Mouse (Mus musculus) heart, postnatal 0 days (tissue): ENCODE results near the gene Lrfn3. TPM values are rescaled to one million over a fixed set of nuclear protein-coding genes. Genes with fewer than 3 reads are reported as not detected.

Experiments
- ATAC-seq: fragments of 200-750 bp; cut with Nextera tagmentation; 2 replicates; pipeline ENCODE4 v1.8.0; 2017; ENCODE audit warnings: low read depth, moderate number of reproducible peaks, moderate library complexity; ENCODE audit not compliant: insufficient read depth
- DNase-seq: peaks from one replicate; pipeline ENCODE4 v3.0.0-alpha.2; 2016; ENCODE audit warnings: low spot score
- H3K27ac ChIP-seq: fragments of 300-500 bp; sonication (generic); 2 replicates; pipeline ENCODE4 v1.5.1; 2014; ENCODE audit warnings: low read depth, mild to moderate bottlenecking
- H3K27me3 ChIP-seq: fragments of 300-500 bp; sonication (generic); 2 replicates; pipeline ENCODE4 v1.6.1; 2014; ENCODE audit warnings: low read length, mixed read lengths; ENCODE audit not compliant: control insufficient read depth, insufficient read depth
- H3K36me3 ChIP-seq: fragments of 300-500 bp; sonication (generic); replicated peaks from 2 replicates; pipeline ENCODE4 v1.6.1; 2014; ENCODE audit warnings: low read length, mixed read lengths; ENCODE audit not compliant: control insufficient read depth, insufficient read depth
- H3K4me1 ChIP-seq: fragments of 300-500 bp; sonication (generic); 2 replicates; pipeline ENCODE4 v1.6.1; 2014; ENCODE audit warnings: antibody characterized with exemption; ENCODE audit not compliant: control insufficient read depth, insufficient read depth
- H3K4me2 ChIP-seq: fragments of 300-500 bp; sonication (generic); 2 replicates; pipeline ENCODE4 v1.6.1; 2014; ENCODE audit warnings: low read depth, mild to moderate bottlenecking, low read length, moderate library complexity
- H3K4me3 ChIP-seq: fragments of 300-500 bp; sonication (generic); 2 replicates; pipeline ENCODE4 v1.5.1; 2014; ENCODE audit warnings: low read depth, low read length
- H3K9ac ChIP-seq: fragments of 300-500 bp; sonication (generic); replicated peaks from 2 replicates; pipeline ENCODE4 v1.6.1; 2014; ENCODE audit warnings: low read depth, low read length, mixed read lengths
- H3K9me3 ChIP-seq: fragments of 300-500 bp; sonication (generic); replicated peaks from 2 replicates; pipeline ENCODE4 v1.6.1; 2016; ENCODE audit warnings: low read length; ENCODE audit not compliant: control insufficient read depth
- CTCF ChIP-seq: IDR thresholded peaks from 2 replicates; pipeline ENCODE4 v1.5.1; 2016; ENCODE audit warnings: antibody characterized with exemption, control low read depth, low read depth
- EP300 ChIP-seq: IDR thresholded peaks from 2 replicates; pipeline ENCODE4 v1.6.1; 2016; ENCODE audit warnings: antibody characterized with exemption, low read depth
- WGBS: fragments of 180-500 bp; shearing (Covaris S2); extraction: QIAGEN DNeasy Blood & Tissue Kit; methylation state at CpG from one replicate; pipeline ENCODE4 v1.1.7; 2014; 5-methylcytosine and 5-hydroxymethylcytosine counted together
- polyA plus RNA-seq: library from polyadenylated mRNA; unstranded; fragments of >200 nt; fragmentation: Nextera tagmentation; extraction: Ambion mirVana; gene quantifications from 2 replicates; pipeline ENCODE4 v1.2.1, GENCODE M21; 2015
- total RNA-seq: library from RNA; depleted of rRNA; stranded (reverse); fragments of >200 nt; gene quantifications from 2 replicates; pipeline ENCODE4 v1.2.3, GENCODE M21; 2014; ENCODE audit warnings: low replicate concordance

Gene Lrfn3
- total and polyA plus RNA-seq, 2 experiments from 2014 or later: 0.40 to 5.4 TPM

DNA sequence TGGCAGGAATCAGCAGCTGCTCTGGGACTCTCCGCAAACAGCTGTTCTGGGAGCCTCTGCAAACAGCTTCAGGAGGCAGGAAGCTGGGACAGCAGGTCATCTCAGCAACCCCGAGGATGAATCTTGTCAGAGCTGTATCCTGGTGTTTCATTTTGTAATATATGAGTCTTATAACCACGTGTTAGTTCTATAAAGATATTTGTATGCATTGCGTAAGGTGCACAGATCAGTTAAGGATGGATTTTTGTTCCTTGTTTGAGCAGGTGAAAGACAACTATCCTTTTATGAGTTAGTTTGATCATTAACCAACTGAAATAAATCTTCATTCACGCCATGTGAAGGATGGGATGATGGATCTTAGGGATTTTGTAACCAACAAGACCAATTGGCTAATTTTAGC, 17.5 kb upstream of the Lrfn3 start:
- no peak for ATAC-seq
- no peak for TF ChIP-seq CTCF
- TF ChIP-seq EP300: no peak
- Histone ChIP-seq H3K36me3 (no peaks in the 10 kb centered on the region), H3K27ac (no peak overlapping the region), H3K4me1 (no peaks in the 10 kb centered on the region), H3K9ac (no peak overlapping the region), H3K9me3 (no peaks in the 10 kb centered on the region), H3K4me2 (no peak overlapping the region), H3K4me3 (no peak overlapping the region), H3K27me3 (no peaks in the 10 kb centered on the region)
- 51% methylated on average over 5 of the region's 5 CpGs for WGBS
- no peak for DNase-seq

GRCm38 (mm10) chr7:30373501-30373962, 11.0 kb upstream of the Lrfn3 start:
- no peaks in the 10 kb centered on the region for H3K9me3 ChIP-seq
- H3K4me2 ChIP-seq: peak overlapping the region; percentile 67
- WGBS: under 1% methylated on average over 21 of the region's 21 CpGs
- no peaks in the 10 kb centered on the region for H3K27me3 ChIP-seq
- no peaks in the 10 kb centered on the region for H3K4me1 ChIP-seq
- ATAC-seq: peak; percentile 99
- H3K36me3 ChIP-seq: no peaks in the 10 kb centered on the region
- peak; percentile 94 for DNase-seq
- H3K9ac ChIP-seq: no peak overlapping the region
- TF ChIP-seq CTCF (peak; percentile 99), EP300 (no peak)
- H3K4me3 ChIP-seq: peak overlapping the region; percentile 42
- no peak overlapping the region for H3K27ac ChIP-seq

DNA sequence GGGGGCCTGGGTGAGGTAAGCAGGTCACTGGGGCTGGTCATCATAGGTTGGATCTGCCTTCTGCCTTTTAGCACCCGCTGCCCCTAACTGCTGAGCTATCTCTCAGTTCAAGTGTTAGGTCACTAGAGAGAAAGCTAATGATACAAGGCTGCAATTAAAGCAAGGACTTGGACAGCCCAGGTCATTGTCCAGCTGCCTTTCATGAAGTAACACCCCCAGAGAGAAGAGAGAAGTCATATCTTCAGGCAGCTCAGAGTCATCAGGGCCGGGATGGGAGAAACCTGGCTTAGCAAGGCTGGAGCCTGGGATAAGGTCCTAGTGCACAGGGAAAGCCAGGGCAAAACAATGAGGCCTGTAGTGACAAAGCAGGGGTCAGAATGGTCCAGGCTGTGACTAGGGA, 4.9 kb upstream of the Lrfn3 start:
- WGBS: 46% methylated on average over 2 of the region's 2 CpGs
- H3K27me3 ChIP-seq: peaks cover 14% of the 10 kb centered on the region; the same call in 1 of the 2 replicates

GRCm38 (mm10) chr7:30363344-30363738, 769 bp upstream of the Lrfn3 start:
- TF ChIP-seq EP300 (no peak), CTCF (no peak)
- DNase-seq: no peak
- no peaks in the 10 kb centered on the region for H3K9me3 ChIP-seq
- no peaks in the 10 kb centered on the region for H3K4me1 ChIP-seq
- peak overlapping the region; percentile 72 for H3K4me3 ChIP-seq
- H3K27me3 ChIP-seq: peaks cover 17% of the 10 kb centered on the region; the same call in 1 of the 2 replicates
- no peak overlapping the region for H3K27ac ChIP-seq
- H3K4me2 ChIP-seq: peak overlapping the region; percentile 93
- 61% methylated on average over 6 of the region's 6 CpGs for whole genome bisulfite sequencing
- peak overlapping the region; percentile 62 for H3K9ac ChIP-seq
- H3K36me3 ChIP-seq: no peaks in the 10 kb centered on the region
- ATAC-seq: no peak

More for the DNA sequence above, 4.9 kb upstream of the Lrfn3 start:
- H3K4me3 ChIP-seq: no peak overlapping the region
- no peaks in the 10 kb centered on the region for H3K9me3 ChIP-seq
- H3K4me1 ChIP-seq: no peaks in the 10 kb centered on the region
- TF ChIP-seq CTCF: no peak
- no peak for TF ChIP-seq EP300
- no peak overlapping the region for H3K9ac ChIP-seq
- H3K36me3 ChIP-seq: no peaks in the 10 kb centered on the region
- DNase-seq: no peak
- no peak overlapping the region for H3K4me2 ChIP-seq
- ATAC-seq: no peak
- no peak overlapping the region for H3K27ac ChIP-seq

DNA sequence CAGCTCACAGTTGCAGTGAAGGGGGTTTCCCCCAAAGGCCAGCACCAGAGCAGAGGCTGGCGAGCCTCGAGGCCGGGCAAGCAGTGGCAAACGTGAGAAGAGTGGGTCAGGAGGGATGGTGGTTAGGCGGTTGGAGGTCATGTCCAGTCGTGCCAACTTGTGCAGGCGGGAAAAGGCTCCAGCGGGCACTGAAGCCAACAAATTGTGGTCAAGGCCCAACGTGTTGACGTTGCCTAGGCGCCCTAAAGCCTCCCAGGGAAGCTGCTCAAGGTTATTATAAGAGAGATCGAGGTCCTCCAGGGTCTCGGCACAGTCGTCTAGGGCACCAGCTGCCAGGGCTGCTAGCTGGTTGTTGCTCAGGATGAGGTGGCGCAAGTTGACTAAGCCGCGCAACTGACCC, 2.5 kb downstream of the Lrfn3 start:
- Histone ChIP-seq H3K27ac (no peak overlapping the region), H3K4me3 (no peak overlapping the region), H3K36me3 (no peaks in the 10 kb centered on the region), H3K9me3 (no peaks in the 10 kb centered on the region), H3K9ac (no peak overlapping the region), H3K27me3 (peaks cover 15% of the 10 kb centered on the region; the same call in 1 of the 2 replicates), H3K4me1 (no peaks in the 10 kb centered on the region), H3K4me2 (no peak overlapping the region)
- ATAC-seq (no peak), DNase-seq (no peak)
- WGBS: 87% methylated on average over 17 of the region's 17 CpGs
- no peak for TF ChIP-seq EP300
- no peak for TF ChIP-seq CTCF

- no peaks in the 10 kb centered on the region for H3K4me1 ChIP-seq
- no peak for TF ChIP-seq EP300
- TF ChIP-seq CTCF: no peak
- DNase-seq (no peak), ATAC-seq (no peak)
- H3K4me2 ChIP-seq: no peak overlapping the region
- H3K27ac ChIP-seq: no peak overlapping the region
- peaks cover 15% of the 10 kb centered on the region; the same call in 1 of the 2 replicates for H3K27me3 ChIP-seq
- H3K9ac ChIP-seq: no peak overlapping the region
- no peak overlapping the region for H3K4me3 ChIP-seq
- H3K36me3 ChIP-seq: no peaks in the 10 kb centered on the region
- H3K9me3 ChIP-seq: no peaks in the 10 kb centered on the region
- 83% methylated on average over 31 of the region's 31 CpGs for WGBS
Measured at GRCm38 (mm10) chr7:30359276-30359865, 3.2 kb downstream of the Lrfn3 start.
